Mouse (Mus musculus): Measurements from ENCODE around the gene Aldh3b1. TPM values are rescaled to one million over a fixed set of nuclear protein-coding genes. Genes with fewer than 3 reads are reported as not detected.

The Aldh3b1 gene
- polyA plus RNA-seq, 1 experiment from 2014 or later = 0.65 TPM

DNA sequence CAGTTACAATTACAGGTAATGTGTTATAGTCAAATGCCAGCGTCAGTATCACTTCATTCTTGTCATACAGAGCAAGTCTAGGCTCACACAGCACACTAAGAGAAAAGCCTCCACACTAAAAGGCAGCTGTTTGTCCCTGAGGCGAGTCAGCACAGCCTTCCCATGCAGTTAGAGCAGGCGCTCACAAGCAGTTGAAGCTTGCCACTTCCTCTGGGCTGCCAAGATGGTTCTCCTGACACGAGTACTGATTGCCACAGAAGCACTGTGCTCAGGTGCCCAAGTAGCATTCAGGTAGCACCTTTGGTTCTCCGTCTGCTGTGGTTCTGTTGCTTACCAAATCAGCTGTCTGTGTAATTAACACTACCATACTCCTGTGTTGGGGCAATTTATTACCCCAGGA, 40.5 kb downstream of the Aldh3b1 start:
- Histone ChIP-seq H3K27ac (ENCODE audit: low read depth, low read length) (no peak overlapping the region), H3K9me3 (ENCODE audit: control insufficient read depth, low read length) (no peaks in the 10 kb centered on the region), H3K9ac (ENCODE audit: low read length) (no peak overlapping the region), H3K4me3 (ENCODE audit: low read depth, low read length) (no peak overlapping the region), H3K36me3 (ENCODE audit: control insufficient read depth, insufficient read depth, low read length) (peaks cover 18% of the 10 kb centered on the region), H3K27me3 (ENCODE audit: control insufficient read depth, insufficient read depth, low read length) (no peaks in the 10 kb centered on the region), H3K4me2 (ENCODE audit: low read depth) (no peak overlapping the region), H3K4me1 (ENCODE audit: control insufficient read depth, insufficient read depth, low read length) (no peaks in the 10 kb centered on the region)
- no peak for ATAC-seq (ENCODE audit: insufficient read depth, low FRiP score, low TSS enrichment)
- WGBS = 92% methylated on average over 5 of the region's 5 CpGs
- DNase-seq (ENCODE audit: low spot score) = no peak

DNA sequence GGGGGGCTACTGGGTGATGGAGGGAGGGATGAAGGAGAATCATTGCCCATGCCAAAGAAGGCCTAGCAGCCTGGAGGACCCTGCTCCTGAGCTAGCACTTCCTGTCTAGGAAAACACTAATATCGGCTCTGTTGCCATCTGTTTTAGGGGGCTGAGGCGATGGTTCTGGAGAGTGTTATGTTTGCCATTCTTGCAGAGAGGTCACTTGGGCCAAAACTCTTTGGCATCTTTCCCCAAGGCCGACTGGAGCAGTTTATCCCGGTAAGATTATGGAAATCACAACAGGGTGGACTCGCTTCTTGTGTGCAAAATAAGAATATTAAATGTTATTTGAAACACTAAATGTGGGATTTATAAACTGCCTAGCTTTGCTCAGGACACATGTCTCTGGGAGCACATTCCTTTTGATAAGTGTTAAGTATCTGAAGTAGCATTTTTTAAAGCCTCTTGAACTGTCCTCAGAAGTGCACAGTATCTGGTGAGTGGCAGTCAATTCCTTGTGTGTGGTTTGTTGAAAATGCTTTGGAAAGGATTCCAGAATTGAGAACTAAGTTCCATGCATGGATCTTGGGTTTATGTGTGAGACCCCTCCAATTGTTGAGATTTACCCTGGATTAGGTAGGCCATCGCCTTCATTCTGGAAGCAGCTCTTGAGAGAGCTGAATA, 45.1 kb downstream of the Aldh3b1 start:
- Histone ChIP-seq H3K4me2 (ENCODE audit: low read depth) (no peak overlapping the region), H3K9ac (ENCODE audit: low read length) (no peak overlapping the region), H3K27ac (ENCODE audit: low read depth, low read length) (no peak overlapping the region), H3K4me1 (ENCODE audit: control insufficient read depth, insufficient read depth, low read length) (no peaks in the 10 kb centered on the region), H3K27me3 (ENCODE audit: control insufficient read depth, insufficient read depth, low read length) (no peaks in the 10 kb centered on the region), H3K4me3 (ENCODE audit: low read depth, low read length) (no peak overlapping the region), H3K36me3 (ENCODE audit: control insufficient read depth, insufficient read depth, low read length) (peaks cover 3% of the 10 kb centered on the region; the same call in 1 of the 2 replicates), H3K9me3 (ENCODE audit: control insufficient read depth, low read length) (no peaks in the 10 kb centered on the region)
- no peak for ATAC-seq (ENCODE audit: insufficient read depth, low FRiP score, low TSS enrichment)
- WGBS = 80% methylated on average over 6 of the region's 6 CpGs
- DNase-seq (ENCODE audit: low spot score) = no peak

DNA sequence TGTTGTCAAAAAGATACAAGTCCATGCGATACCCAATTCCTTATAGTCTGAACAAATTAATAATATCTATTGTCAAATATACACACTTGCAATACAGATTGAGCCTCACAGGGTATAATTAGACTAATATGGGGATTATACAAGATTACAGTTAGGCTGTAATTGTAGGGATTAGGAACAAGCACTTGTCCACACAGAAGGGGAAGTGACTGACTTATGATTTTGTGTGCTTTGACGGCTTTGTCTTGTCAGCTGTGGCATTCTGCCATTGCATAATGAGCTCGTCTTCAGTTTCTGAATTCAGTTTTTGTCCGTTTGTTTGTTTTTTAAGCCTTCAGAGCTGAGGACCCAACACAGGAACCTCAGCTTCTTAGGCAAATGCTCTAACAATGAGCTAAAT, 47.4 kb downstream of the Aldh3b1 start:
- Histone ChIP-seq H3K4me3 (ENCODE audit: low read depth, low read length) (no peak overlapping the region), H3K4me2 (ENCODE audit: low read depth) (no peak overlapping the region), H3K9ac (ENCODE audit: low read length) (no peak overlapping the region), H3K27me3 (ENCODE audit: control insufficient read depth, insufficient read depth, low read length) (no peaks in the 10 kb centered on the region), H3K36me3 (ENCODE audit: control insufficient read depth, insufficient read depth, low read length) (no peaks in the 10 kb centered on the region; the same call in 1 of the 2 replicates), H3K9me3 (ENCODE audit: control insufficient read depth, low read length) (no peaks in the 10 kb centered on the region), H3K4me1 (ENCODE audit: control insufficient read depth, insufficient read depth, low read length) (no peaks in the 10 kb centered on the region), H3K27ac (ENCODE audit: low read depth, low read length) (no peak overlapping the region)
- ATAC-seq (ENCODE audit: insufficient read depth, low FRiP score, low TSS enrichment) (no peak), DNase-seq (ENCODE audit: low spot score) (no peak)
- WGBS = 95% methylated on average over 4 of the region's 4 CpGs

DNA sequence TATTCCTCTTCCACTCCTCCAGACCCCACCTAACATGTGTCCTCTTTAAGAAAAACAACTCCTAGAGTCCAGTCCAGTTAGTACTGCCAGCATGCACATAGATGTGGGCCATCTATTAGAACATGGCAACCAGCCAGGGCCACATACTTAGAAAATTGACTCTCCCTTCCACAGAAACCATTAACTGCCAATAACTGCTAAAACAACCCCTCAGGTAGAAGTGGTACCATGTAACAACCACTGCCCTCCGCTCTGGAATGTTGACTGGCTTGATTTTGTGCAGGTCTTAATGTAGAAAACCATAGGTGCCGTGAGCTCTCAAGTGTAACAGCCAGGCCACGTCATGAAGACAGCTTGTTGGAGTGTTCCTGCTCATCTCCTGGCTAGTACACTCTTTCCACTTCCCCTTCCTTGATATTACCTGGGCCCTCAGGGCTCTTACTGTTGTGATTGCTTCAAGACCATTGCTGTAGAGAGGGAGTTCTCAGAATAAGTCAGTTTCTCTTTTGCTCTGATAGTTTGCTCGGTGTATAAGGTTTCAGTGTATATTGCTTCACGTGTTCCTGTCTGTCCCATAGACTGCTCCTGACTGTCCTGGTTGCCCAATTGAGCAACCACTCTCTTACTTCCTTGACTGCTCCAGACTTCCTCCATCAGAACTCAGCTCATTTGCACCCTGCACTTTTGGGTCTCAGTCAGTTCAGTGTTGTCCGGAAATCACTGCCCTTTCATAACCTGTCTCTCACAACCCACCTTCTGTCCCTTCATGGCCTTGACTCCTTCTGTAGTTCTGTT, 49.4 kb downstream of the Aldh3b1 start:
- H3K27ac ChIP-seq (ENCODE audit: low read depth, low read length) = no peak overlapping the region
- 94% methylated on average over 6 of the region's 6 CpGs for WGBS
- no peak for ATAC-seq (ENCODE audit: insufficient read depth, low FRiP score, low TSS enrichment)
- no peak for DNase-seq (ENCODE audit: low spot score)
- H3K9me3 ChIP-seq (ENCODE audit: control insufficient read depth, low read length) = no peaks in the 10 kb centered on the region
- H3K4me2 ChIP-seq (ENCODE audit: low read depth) = no peak overlapping the region
- H3K9ac ChIP-seq (ENCODE audit: low read length) = no peak overlapping the region
- H3K4me3 ChIP-seq (ENCODE audit: low read depth, low read length) = no peak overlapping the region
- no peaks in the 10 kb centered on the region for H3K4me1 ChIP-seq (ENCODE audit: control insufficient read depth, insufficient read depth, low read length)
- H3K27me3 ChIP-seq (ENCODE audit: control insufficient read depth, insufficient read depth, low read length) = no peaks in the 10 kb centered on the region
- H3K36me3 ChIP-seq (ENCODE audit: control insufficient read depth, insufficient read depth, low read length) = no peaks in the 10 kb centered on the region; the same call in 1 of the 2 replicates

DNA sequence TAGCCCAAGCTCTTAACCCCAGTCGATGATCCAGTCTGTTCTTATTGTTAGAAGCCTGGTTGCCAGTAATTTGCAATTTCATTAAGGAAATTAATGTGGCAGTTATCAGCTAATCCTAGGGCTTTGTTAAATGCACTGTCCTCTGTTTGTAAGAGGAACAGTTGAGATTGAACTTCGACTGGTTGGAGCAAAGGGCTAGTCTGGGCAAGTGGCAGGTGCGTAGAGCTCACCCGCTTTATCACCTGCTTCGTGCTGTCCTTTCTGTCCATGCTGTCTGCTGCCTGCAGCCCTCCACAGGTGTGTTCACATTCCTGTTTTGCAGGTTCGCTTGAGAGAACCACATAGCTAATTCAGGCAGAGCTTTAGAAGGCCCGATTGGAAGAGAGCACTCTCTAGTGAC, 54.6 kb downstream of the Aldh3b1 start:
- no peak for ATAC-seq (ENCODE audit: insufficient read depth, low FRiP score, low TSS enrichment)
- Histone ChIP-seq H3K27ac (ENCODE audit: low read depth, low read length) (no peak overlapping the region), H3K9me3 (ENCODE audit: control insufficient read depth, low read length) (no peaks in the 10 kb centered on the region), H3K36me3 (ENCODE audit: control insufficient read depth, insufficient read depth, low read length) (no peaks in the 10 kb centered on the region), H3K9ac (ENCODE audit: low read length) (no peak overlapping the region), H3K4me3 (ENCODE audit: low read depth, low read length) (no peak overlapping the region), H3K4me1 (ENCODE audit: control insufficient read depth, insufficient read depth, low read length) (no peaks in the 10 kb centered on the region), H3K4me2 (ENCODE audit: low read depth) (no peak overlapping the region), H3K27me3 (ENCODE audit: control insufficient read depth, insufficient read depth, low read length) (no peaks in the 10 kb centered on the region)
- 86% methylated on average over 7 of the region's 7 CpGs for WGBS
- DNase-seq (ENCODE audit: low spot score) = no peak

DNA sequence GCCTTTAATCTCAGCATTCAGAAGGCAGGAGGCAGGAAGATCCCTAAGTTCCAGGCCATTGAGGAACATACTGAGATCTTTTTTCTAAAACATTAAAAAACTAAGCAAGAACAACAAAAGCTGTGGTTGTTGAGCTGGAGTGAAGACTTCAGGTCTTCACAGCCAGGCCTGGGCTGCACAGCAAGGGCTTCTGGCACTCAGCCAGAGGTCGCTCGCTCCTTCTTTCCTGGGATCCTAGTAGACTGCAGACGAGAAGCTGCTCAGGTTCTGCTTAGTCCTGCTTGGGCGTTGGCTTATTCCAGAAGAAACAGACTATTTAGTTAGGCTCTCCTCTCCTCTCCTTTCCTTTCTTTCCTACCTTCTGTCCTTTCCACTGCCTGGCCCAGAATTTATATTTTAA, 57.2 kb downstream of the Aldh3b1 start:
- no peaks in the 10 kb centered on the region for H3K9me3 ChIP-seq (ENCODE audit: control insufficient read depth, low read length)
- ATAC-seq (ENCODE audit: insufficient read depth, low FRiP score, low TSS enrichment) = no peak
- H3K27me3 ChIP-seq (ENCODE audit: control insufficient read depth, insufficient read depth, low read length) = no peaks in the 10 kb centered on the region
- WGBS = 85% methylated on average over 4 of the region's 4 CpGs
- H3K36me3 ChIP-seq (ENCODE audit: control insufficient read depth, insufficient read depth, low read length) = no peaks in the 10 kb centered on the region
- DNase-seq (ENCODE audit: low spot score) = no peak
- H3K9ac ChIP-seq (ENCODE audit: low read length) = no peak overlapping the region
- H3K4me2 ChIP-seq (ENCODE audit: low read depth) = no peak overlapping the region
- no peak overlapping the region for H3K4me3 ChIP-seq (ENCODE audit: low read depth, low read length)
- no peak overlapping the region for H3K27ac ChIP-seq (ENCODE audit: low read depth, low read length)
- no peaks in the 10 kb centered on the region for H3K4me1 ChIP-seq (ENCODE audit: control insufficient read depth, insufficient read depth, low read length)

DNA sequence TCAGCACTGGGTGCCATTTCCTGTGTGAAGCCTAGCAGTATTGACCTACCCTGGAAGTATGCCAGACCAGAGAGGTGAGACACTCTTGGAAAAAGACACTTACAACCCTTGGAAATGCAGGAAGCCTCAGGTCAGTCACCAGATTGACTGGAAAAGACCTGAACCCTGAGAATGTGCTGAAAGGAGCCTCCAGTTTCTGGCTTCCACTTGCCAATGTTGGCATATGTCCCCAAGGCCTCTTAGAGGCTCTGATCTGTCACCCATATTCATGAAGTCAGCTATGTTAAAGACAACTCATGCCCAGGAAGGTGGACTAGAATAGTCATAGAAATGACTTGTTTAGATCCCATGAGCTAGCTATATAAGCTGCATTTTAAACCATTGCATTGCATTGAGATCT, 58.1 kb downstream of the Aldh3b1 start:
- Histone ChIP-seq H3K4me1 (ENCODE audit: control insufficient read depth, insufficient read depth, low read length) (no peaks in the 10 kb centered on the region), H3K27me3 (ENCODE audit: control insufficient read depth, insufficient read depth, low read length) (no peaks in the 10 kb centered on the region), H3K36me3 (ENCODE audit: control insufficient read depth, insufficient read depth, low read length) (no peaks in the 10 kb centered on the region), H3K27ac (ENCODE audit: low read depth, low read length) (no peak overlapping the region), H3K9ac (ENCODE audit: low read length) (no peak overlapping the region), H3K9me3 (ENCODE audit: control insufficient read depth, low read length) (no peaks in the 10 kb centered on the region), H3K4me2 (ENCODE audit: low read depth) (no peak overlapping the region), H3K4me3 (ENCODE audit: low read depth, low read length) (no peak overlapping the region)
- no peak for ATAC-seq (ENCODE audit: insufficient read depth, low FRiP score, low TSS enrichment)
- no peak for DNase-seq (ENCODE audit: low spot score)

DNA sequence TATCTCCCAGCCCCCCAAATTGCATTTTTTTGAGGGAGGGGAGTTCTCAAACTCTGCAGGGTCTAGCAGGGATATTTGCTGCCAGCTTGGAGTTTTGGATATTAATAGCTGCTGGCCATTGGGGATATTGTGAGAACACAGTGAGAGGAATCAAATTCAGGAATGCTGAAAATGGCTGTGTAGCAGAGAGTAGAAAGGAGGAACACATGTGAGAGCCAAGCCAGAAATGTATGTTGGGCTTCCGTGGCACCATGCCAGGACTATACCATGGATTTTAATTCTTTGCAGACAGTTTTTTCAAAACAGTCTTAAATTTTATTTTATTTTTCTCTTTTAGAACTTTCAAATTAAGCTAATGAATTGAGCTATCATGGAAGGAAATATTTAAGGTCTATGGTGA, 61.3 kb downstream of the Aldh3b1 start:
- H3K4me1 ChIP-seq (ENCODE audit: control insufficient read depth, insufficient read depth, low read length) = no peaks in the 10 kb centered on the region
- H3K27ac ChIP-seq (ENCODE audit: low read depth, low read length) = no peak overlapping the region
- H3K27me3 ChIP-seq (ENCODE audit: control insufficient read depth, insufficient read depth, low read length) = no peaks in the 10 kb centered on the region
- peaks cover 3% of the 10 kb centered on the region; the same call in 1 of the 2 replicates for H3K36me3 ChIP-seq (ENCODE audit: control insufficient read depth, insufficient read depth, low read length)
- peaks cover 3% of the 10 kb centered on the region; the same call in 1 of the 2 replicates for H3K9me3 ChIP-seq (ENCODE audit: control insufficient read depth, low read length)
- no peak for DNase-seq (ENCODE audit: low spot score)
- ATAC-seq (ENCODE audit: insufficient read depth, low FRiP score, low TSS enrichment) = no peak
- no peak overlapping the region for H3K9ac ChIP-seq (ENCODE audit: low read length)
- WGBS = 88% methylated on average over 1 of the region's 1 CpGs
- no peak overlapping the region for H3K4me2 ChIP-seq (ENCODE audit: low read depth)
- no peak overlapping the region for H3K4me3 ChIP-seq (ENCODE audit: low read depth, low read length)

DNA sequence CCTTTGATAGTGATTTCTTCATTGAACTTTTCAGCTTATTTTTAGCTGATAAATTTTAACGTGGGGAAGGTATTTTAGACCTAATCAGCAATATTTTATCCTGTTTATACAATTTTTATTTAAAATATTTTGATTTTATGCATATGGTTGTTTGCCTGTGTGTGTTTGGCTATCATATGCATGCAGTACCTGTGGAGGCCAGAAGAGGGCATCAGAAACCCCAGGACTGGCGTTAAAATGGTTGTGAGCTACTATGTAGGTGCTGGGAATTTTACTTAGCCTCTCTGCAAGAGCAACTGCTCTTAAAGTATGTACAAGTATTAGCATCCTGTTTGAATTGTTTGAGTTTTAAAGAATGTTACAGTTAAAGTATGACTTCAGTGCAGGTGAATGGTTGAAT, 64.6 kb downstream of the Aldh3b1 start:
- Histone ChIP-seq H3K9ac (ENCODE audit: low read length) (no peak overlapping the region), H3K4me1 (ENCODE audit: control insufficient read depth, insufficient read depth, low read length) (no peaks in the 10 kb centered on the region), H3K36me3 (ENCODE audit: control insufficient read depth, insufficient read depth, low read length) (peaks cover 3% of the 10 kb centered on the region; the same call in 1 of the 2 replicates), H3K9me3 (ENCODE audit: control insufficient read depth, low read length) (peaks cover 3% of the 10 kb centered on the region; the same call in 1 of the 2 replicates), H3K4me2 (ENCODE audit: low read depth) (no peak overlapping the region), H3K27ac (ENCODE audit: low read depth, low read length) (no peak overlapping the region), H3K27me3 (ENCODE audit: control insufficient read depth, insufficient read depth, low read length) (no peaks in the 10 kb centered on the region), H3K4me3 (ENCODE audit: low read depth, low read length) (no peak overlapping the region)
- ATAC-seq (ENCODE audit: insufficient read depth, low FRiP score, low TSS enrichment) (no peak), DNase-seq (ENCODE audit: low spot score) (no peak)
- WGBS = 81% methylated on average over 2 of the region's 2 CpGs

Data from neural tube, embryonic 11.5 days (tissue).